Comparison of ENCODE assay signal across 22 mouse cellular contexts in the genomic region with DNA sequence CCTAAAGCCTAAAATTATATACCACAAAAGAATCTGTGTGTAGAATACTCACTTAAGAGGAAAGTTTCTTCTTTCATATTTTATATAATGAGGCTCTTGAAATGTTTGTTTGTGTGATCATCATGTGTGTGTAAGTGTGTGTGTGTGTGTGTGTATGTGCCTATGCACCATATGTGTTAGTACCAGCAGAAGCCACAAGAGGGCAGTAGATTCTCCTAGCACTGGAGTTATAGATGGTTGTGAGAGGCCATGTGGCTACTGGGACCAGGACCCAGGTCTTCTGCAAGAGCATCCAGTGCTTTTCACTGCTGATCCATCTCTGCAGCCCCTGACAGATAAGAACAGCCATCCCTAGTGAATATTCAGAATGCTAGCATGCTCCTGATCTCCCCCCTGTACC.
DNase-seq lines count a peak whose midpoint lies in the region; ATAC-seq and TF ChIP-seq lines count a peak whose summit lies in the region.
"Had no signal": no experiment of that assay in that cellular context is flagged by ENCODE, and none has a peak within 500 bp of the region (broad histone marks: within the 10 kb centered on the region; RNA-seq: fewer than 3 reads in every experiment).

No protein-coding gene starts in this region.

- H3K9ac ChIP-seq in intestine, postnatal 0 days (ENCODE audit: low read depth, low read length): no peak overlapping the region
- H3K9ac ChIP-seq in intestine, embryonic 15.5 days: no peak overlapping the region
- H3K9ac ChIP-seq in midbrain, embryonic 11.5 days (ENCODE audit: low read length): no peak overlapping the region
- no peak overlapping the region for H3K9ac ChIP-seq in midbrain, embryonic 16.5 days (ENCODE audit: low read depth, low read length)
- H3K9ac ChIP-seq: embryonic facial prominence, embryonic 15.5 days; heart, embryonic 12.5 days; hindbrain, embryonic 14.5 days; midbrain, embryonic 15.5 days had no signal

- peak; percentile 26; the same call in 1 of the 2 replicates for TF ChIP-seq CTCF in intestine, postnatal 0 days (IDR thresholded peaks at IDR 0.05; ENCODE audit: low read depth)

- no peak overlapping the region for H3K4me2 ChIP-seq in intestine, postnatal 0 days (replicated peaks; ENCODE audit: low read depth)
- H3K4me2 ChIP-seq in intestine, embryonic 15.5 days (replicated peaks): no peak overlapping the region
- no peak overlapping the region for H3K4me2 ChIP-seq in midbrain, embryonic 11.5 days
- no peak overlapping the region for H3K4me2 ChIP-seq in midbrain, embryonic 16.5 days (ENCODE audit: low read length)
- H3K4me2 ChIP-seq: embryonic facial prominence, embryonic 15.5 days; heart, embryonic 12.5 days; hindbrain, embryonic 14.5 days; midbrain, embryonic 15.5 days had no signal

- H3K4me3 ChIP-seq in intestine, postnatal 0 days (ENCODE audit: low read depth, low read length): no peak overlapping the region
- no peak overlapping the region for H3K4me3 ChIP-seq in intestine, embryonic 15.5 days (replicated peaks)
- no peak overlapping the region for H3K4me3 ChIP-seq in midbrain, embryonic 11.5 days (ENCODE audit: low read depth, low read length)
- no peak overlapping the region for H3K4me3 ChIP-seq in midbrain, embryonic 16.5 days (ENCODE audit: low read depth, low read length)
- H3K4me3 ChIP-seq: embryonic facial prominence, embryonic 15.5 days; heart, embryonic 12.5 days; midbrain, embryonic 15.5 days had no signal

- no peaks in the 10 kb centered on the region for H3K4me1 ChIP-seq in intestine, postnatal 0 days (replicated peaks; ENCODE audit: control insufficient read depth, insufficient read depth, low read length)
- H3K4me1 ChIP-seq in intestine, embryonic 15.5 days (replicated peaks): no peaks in the 10 kb centered on the region
- no peaks in the 10 kb centered on the region for H3K4me1 ChIP-seq in midbrain, embryonic 11.5 days (ENCODE audit: control insufficient read depth, insufficient read depth, low read length)
- 0 out of 2 replicates have a peak, but pooled peaks cover 4% of the 10 kb centered on the region for H3K4me1 ChIP-seq in midbrain, embryonic 16.5 days (ENCODE audit: control insufficient read depth, insufficient read depth, low read length)

- no peaks in the 10 kb centered on the region for H3K27me3 ChIP-seq in intestine, postnatal 0 days (replicated peaks; ENCODE audit: control insufficient read depth, insufficient read depth, low read length)
- no peaks in the 10 kb centered on the region for H3K27me3 ChIP-seq in intestine, embryonic 15.5 days (replicated peaks)
- no peaks in the 10 kb centered on the region for H3K27me3 ChIP-seq in midbrain, embryonic 11.5 days (ENCODE audit: control insufficient read depth, insufficient read depth, low read length)
- no peaks in the 10 kb centered on the region for H3K27me3 ChIP-seq in midbrain, embryonic 16.5 days (ENCODE audit: control insufficient read depth, insufficient read depth, low read depth, low read length)
- H3K27me3 ChIP-seq: CH12.LX; embryonic facial prominence, embryonic 15.5 days; heart, embryonic 12.5 days; midbrain, embryonic 15.5 days had no signal

- peak; percentile 81 for DNase-seq in midbrain, embryonic 11.5 days (ENCODE audit: low spot score, missing footprints)
- peak; percentile 63 for DNase-seq in ZHBTc4 (ENCODE audit: low read depth, low spot score)
- no peak for DNase-seq in thymus, postnatal 10 days (ENCODE audit: low spot score in 2 of 2)
- DNase-seq: adrenal gland, postnatal 14 days; embryo, embryonic 11 days; kidney, adult 18-20 months; layer of hippocampus, postnatal 36 days; left cerebral cortex, postnatal 4 days; lung, postnatal 10 days; retina, postnatal 1 day had no signal

- H3K36me3 ChIP-seq in intestine, postnatal 0 days (ENCODE audit: control insufficient read depth, insufficient read depth): no peaks in the 10 kb centered on the region
- no peaks in the 10 kb centered on the region for H3K36me3 ChIP-seq in intestine, embryonic 15.5 days
- no peaks in the 10 kb centered on the region for H3K36me3 ChIP-seq in midbrain, embryonic 11.5 days (ENCODE audit: control insufficient read depth, insufficient read depth, low read length)
- H3K36me3 ChIP-seq in midbrain, embryonic 16.5 days (ENCODE audit: control insufficient read depth, insufficient read depth, low read length): no peaks in the 10 kb centered on the region
- H3K36me3 ChIP-seq: embryonic facial prominence, embryonic 15.5 days; heart, embryonic 12.5 days; midbrain, embryonic 15.5 days had no signal

- no peak overlapping the region for H3K27ac ChIP-seq in intestine, postnatal 0 days (ENCODE audit: low read depth, low read length)
- no peak overlapping the region for H3K27ac ChIP-seq in intestine, embryonic 15.5 days
- H3K27ac ChIP-seq in midbrain, embryonic 11.5 days (ENCODE audit: low read depth, low read length): no peak overlapping the region
- no peak overlapping the region for H3K27ac ChIP-seq in midbrain, embryonic 16.5 days (ENCODE audit: low read length)
- H3K27ac ChIP-seq: embryonic facial prominence, embryonic 15.5 days; hindbrain, embryonic 14.5 days; kidney, postnatal 0 days; midbrain, embryonic 15.5 days had no signal

- ATAC-seq in intestine, postnatal 0 days: no peak
- ATAC-seq in intestine, embryonic 15.5 days: no peak
- ATAC-seq in midbrain, embryonic 11.5 days (ENCODE audit: low FRiP score): no peak
- ATAC-seq in midbrain, embryonic 16.5 days: no peak
- no peak for ATAC-seq in megakaryocyte progenitor cell, adult 5-6 weeks (replicated peaks; ENCODE audit: poor library complexity)
- ATAC-seq: activated CD4-positive, CD25-positive, alpha-beta regulatory T cell, adult 4 months; forebrain, embryonic 16.5 days; midbrain, embryonic 15.5 days had no signal

- H3K9me3 ChIP-seq in intestine, postnatal 0 days (ENCODE audit: control insufficient read depth): no peaks in the 10 kb centered on the region
- no peaks in the 10 kb centered on the region for H3K9me3 ChIP-seq in intestine, embryonic 15.5 days
- no peaks in the 10 kb centered on the region for H3K9me3 ChIP-seq in midbrain, embryonic 11.5 days (ENCODE audit: control insufficient read depth, low read length)
- no peaks in the 10 kb centered on the region for H3K9me3 ChIP-seq in midbrain, embryonic 16.5 days (replicated peaks; ENCODE audit: control insufficient read depth, low read length, poor library complexity, severe bottlenecking)
- H3K9me3 ChIP-seq: embryonic facial prominence, embryonic 15.5 days; midbrain, embryonic 15.5 days had no signal

Comparison
In these comparisons a context has a peak if more than half of its experiments do, and no peak if none do; other contexts are left out.
1. DNase-seq: peak in midbrain, embryonic 11.5 days (single experiment) and ZHBTc4 (single experiment); none in thymus, postnatal 10 days (0 of 2).